Mouse (Mus musculus): ENCODE measurements around the gene Mapk6.
A peak's percentile ranks its signal among the peaks of the same experiment; 100 is the strongest.
"Not testable (repeated sequence)": the region's sequence is repeated elsewhere in the genome, so short reads cannot be mapped to it uniquely, and the experiment has no call there.

Gene Mapk6

DNA sequence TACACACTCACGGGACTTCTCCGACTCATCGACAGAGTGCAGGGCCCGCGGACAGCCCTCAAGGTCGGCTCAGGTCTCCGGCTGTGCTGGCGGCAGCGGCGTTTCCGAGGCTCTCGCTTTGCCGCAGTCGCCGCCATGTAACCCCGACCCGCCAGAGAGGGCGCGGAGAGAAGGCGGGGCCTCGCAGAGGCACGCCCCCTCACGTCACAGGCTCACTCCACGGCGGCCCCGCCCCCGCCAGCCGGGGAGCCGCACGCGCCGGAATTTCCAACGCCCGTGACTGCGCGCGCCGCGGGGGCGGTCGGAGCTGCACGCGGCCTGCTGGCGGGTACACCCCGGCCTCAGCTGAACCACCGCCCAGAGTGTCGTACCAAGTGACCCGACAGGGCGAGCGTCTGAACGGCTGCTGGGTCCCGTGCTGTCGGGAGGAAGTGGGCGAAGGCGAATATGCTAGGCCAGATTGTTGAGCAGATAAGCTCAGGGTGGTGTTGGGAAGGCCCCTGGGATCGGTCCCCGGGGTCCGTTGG, at the start of gene Mapk6:
TSS of gene Mapk6 (minus strand) at position 154 of the 527 bp plus-strand sequence.
- peak; percentile 96 for DNase-seq

GRCm38 (mm10) chr9:75455684-75456083, 45.9 kb upstream of the Mapk6 start:
- DNase-seq = no peak

DNA sequence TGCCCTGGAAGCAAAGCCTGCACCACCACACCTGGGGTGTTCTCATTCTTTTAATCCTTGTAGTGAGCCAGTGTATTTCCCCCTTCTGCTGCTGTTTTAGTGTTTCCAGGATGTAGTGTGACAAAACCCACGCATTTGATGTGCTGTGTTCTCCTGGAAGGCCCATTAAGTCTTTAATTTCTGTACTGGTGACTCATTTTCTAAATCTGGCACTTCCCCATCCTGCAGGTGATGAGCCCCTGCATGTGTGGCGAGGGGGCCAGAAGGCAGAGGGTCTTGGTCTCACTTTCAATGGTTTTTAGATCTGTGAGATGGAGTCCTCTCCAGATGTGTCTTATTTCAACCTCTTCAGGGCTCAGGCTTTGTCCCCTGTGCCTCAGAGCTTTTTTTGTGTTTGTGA, 44.2 kb upstream of the Mapk6 start:
- no peak for DNase-seq

- no peak for DNase-seq
Measured at GRCm38 (mm10) chr9:75448021-75448420, 38.2 kb upstream of the Mapk6 start.

- not testable (repeated sequence) for DNase-seq
Measured at GRCm38 (mm10) chr9:75446574-75446973, 36.8 kb upstream of the Mapk6 start.

DNA sequence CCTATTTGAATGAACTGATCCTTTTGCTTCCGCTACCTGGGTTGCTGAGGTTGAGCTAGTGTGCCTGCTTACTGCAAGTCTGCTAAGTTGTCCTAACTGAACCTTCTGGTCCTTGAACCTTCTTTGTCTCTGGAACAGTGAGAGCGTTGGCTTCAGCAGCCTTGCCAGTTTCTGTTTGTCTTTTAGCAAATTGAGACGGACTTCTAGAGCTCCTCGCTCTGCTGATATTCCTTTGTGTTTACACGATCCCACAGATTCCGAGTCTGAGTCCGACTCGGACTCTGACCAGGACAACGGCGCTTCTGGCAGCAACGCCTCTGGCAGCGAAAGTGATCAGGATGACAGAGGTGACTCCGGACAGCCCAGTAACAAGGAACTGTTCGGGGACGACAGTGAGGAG, 35.2 kb upstream of the Mapk6 start:
- DNase-seq = no peak

- no peak for DNase-seq
Measured at GRCm38 (mm10) chr9:75441691-75442131, 31.9 kb upstream of the Mapk6 start.

DNA sequence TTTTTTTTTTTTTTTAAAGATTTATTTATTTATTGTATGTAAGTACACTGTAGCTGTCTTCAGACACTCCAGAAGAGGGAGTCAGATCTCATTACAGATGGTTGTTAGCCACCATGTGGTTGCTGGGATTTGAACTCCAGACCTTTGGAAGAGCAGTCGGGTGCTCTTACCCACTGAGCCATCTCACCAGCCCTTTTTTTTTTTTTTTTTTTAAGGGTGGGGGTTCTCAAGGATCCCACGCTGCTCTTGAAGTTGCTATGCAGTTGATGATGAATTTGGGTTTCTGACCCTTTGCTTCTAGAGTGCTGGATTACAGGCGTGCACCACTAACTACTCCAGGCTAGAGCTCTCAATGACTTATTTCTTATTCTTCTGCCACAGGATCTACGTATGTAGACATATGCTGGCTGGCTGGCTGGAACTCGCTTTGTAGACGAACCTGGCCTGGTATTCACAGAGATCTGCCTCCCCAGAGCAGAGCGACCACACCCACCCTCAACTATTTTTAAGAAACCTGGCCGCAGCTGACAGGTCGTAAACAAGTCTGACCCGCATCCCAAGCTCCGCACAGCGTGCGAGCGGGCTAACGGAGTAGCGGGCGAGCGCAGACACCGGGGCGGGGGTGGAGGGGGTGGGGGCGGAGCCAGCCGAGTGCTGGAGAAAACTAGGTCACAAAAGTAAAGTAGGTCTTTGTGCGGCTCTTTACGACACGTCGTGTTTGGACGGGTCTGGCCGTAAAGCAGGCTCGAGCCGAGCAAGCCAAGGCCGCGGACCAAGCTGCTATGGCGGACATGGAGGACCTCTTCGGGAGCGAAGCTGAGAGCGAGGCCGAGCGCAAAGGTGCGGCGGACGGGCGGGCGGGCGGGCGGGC, 31.2 kb upstream of the Mapk6 start, which contains the start of gene Leo1:
TSS of gene Leo1 (plus strand) at position 729 of the 871 bp plus-strand sequence.
- DNase-seq = peak; percentile 92

DNA sequence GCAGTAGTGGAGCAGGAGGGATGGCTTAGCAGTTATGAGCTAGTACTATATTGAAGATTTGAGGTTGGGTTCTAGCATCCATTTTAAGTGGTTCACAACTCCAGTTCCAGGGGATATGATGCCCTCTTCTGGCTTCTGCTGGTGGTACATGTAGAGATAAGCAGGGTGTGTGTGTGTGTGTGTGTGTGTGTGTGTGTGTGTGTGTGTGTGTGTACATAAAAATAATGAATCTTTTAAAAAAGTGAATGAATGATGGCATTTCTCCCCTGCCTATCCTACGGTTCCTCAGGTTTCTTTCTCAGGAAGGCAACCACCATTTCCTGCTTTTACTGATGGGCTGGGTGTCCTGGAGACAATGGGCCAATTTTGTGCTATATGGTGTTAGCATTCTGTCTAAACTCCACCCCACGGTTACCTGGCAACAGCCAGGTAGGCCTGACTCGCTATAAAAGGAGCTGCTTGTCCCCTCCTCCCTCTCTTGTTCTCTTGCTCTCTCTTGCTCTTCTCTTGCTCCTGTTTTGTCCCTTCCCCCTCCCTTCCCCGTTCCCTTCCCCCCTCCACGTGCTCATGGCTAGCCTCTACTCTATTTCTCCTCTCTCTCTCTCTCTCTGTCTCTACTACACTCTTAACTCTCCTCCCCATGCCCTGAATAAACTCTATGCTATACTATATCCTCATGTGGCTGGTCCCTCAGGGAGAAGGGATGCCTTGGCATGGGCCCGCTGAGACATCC, 28.0 kb upstream of the Mapk6 start:
- peak; percentile 50 for DNase-seq

DNA sequence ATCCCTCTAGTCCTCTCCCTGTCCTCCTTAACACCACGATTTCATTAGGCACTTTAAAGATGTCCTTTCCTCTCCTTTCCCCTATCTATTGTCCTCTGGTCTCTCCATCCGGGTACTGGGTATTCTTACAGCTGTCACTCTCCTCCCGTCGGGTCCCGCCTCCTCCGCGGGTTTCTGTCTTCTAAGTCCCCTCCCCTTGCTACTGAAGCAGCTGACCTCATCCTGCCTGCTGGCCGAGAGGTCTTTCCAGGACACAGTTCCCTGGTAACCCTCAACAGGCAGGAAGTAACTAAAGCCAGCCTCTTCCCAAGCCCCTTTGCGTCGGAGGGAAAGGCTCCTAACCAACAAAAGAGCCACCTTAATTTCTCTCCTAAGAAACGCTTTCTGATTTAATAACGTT, 26.1 kb upstream of the Mapk6 start:
- DNase-seq = peak; percentile 56

- no peak for DNase-seq
Measured at GRCm38 (mm10) chr9:75435291-75435690, 25.5 kb upstream of the Mapk6 start.

GRCm38 (mm10) chr9:75434872-75435271, 25.1 kb upstream of the Mapk6 start:
- no peak for DNase-seq

DNA sequence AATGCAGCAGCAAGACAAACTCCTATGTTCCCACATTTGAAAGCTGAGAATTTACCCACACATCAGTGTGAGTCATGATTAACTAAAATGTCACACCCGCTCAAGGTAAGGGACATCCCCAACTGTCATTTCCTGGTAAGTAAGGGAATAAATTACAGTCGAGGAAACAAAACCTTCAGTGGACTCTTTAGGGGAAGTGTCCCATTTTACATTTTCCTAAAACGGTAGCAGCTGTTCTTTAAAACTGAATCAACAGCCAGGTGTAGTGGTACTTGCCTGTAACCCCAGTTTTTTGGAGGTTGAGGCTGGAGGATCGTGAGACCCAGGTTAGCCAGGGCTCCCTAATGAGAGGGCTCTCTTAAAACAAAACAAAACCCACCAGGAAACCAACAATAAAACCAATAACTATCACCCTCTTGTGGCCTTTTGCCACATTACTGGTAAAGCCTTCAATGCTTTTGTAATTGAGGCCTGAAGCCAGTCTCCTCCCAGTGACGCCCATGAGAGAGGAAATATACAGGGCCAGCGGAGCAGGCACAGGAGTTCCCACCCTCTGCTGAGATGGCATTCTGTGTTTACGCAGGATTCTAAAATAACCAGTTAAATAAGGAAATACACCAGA, 24.5 kb upstream of the Mapk6 start:
- peak; percentile 16 for DNase-seq

DNA sequence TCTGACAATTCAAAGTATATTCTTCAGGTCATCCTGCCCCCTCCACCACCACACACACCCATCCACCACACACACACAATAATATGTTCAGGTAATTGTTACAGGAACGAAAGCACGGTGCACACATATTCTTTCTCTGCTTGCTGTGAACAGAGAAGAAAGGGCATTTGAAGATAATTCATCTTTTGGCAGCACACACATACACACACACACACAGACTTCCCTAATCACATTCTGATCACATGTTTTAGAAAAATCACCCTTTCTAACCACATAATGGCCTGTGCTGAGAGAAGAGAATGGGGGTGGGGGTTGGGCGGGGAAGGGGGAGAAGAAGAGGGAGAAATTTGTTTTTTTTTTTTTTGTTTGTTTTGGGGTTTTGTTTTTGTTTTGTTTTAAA, 22.9 kb upstream of the Mapk6 start:
- no peak for DNase-seq

DNA sequence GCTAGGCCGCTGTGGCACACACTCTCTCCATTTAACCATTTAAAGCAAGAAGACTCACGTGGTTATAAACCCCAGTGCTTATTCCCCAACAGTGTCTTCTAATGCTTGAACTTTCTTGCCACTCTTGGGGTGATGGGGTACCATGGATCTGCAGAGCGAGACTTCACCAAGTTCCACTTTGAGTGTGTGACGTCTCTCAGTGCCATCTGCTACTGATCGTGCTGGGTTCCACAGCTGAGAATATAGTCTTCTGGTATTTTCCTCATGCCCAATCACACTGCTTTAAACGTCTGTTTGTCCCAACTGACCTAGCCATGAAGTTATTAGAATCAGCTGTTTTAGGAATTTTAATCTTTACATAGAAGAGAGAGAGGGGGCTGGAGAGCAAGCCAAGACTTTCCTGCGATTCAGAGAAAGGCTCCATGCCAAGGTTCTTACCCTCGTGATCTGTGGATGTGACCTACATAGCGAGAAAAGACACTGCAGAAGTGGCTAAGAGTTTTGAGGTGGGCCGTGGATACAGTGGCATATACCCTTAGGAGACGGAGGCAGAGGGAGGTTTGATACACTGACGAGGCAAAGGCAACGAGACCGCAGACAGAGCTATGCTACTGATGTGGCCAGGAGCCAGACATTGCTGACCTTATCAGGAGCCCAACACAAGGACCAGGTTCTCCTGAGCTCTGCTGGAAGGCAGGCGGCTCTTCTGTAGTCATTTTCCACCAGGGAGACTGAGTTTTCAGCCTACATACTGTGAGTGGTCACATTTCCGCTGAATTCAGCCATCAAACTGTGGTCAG, 21.2 kb upstream of the Mapk6 start:
- DNase-seq = peak; percentile 42

DNA sequence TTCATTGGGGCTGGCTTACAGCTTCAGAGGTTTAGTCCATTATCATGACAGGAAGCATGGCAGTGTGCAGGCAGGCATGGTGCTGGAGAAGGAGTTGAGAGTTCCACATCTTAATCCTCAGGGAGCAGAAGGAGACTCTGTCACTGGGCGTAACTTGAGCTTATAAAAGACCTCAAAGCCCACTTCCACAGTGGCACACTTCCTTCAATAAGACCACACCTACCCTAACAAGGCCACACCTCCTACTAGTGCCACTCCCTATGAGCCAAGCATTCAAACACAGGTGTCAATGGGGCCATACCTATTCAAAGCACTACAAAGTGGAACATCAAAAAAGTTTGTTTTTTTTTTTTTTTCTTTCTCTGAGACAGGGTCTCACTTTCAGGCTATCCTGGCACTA, 19.9 kb upstream of the Mapk6 start:
- DNase-seq = no peak

DNA sequence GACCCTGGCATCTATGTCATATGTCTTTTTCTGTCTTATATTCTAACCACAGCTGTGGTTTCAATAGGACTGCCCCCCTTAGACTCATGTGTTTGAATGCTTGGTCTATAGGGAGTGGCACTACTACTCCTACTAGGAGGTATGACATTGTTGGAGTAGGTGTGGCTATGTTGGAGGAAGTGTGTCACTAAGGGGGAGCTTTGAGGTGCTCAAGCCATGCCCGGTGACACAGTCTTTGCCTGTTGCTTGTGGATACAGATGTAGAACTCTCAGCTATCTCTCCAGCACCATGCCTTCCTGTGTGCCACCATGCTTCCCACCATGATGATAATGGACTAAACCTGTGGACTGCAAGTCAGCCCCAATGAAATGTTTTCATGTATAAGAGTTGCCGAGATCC, 19.2 kb upstream of the Mapk6 start:
- DNase-seq = no peak

DNA sequence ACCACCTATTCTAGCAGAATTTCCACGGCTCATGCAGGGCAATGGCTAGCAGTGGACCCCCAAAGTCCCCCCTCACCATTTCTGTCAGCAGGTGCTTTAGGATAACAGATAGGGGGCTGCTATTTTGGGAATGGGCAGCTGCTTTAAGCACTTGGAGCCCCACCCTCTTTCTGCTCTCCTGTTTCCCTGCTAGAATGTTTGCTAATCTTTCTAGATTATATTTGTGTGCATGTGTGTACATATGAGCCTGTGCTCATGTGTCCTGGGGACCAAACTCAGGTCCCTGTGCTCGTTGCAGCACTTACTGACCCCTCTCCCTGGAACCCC, 18.4 kb upstream of the Mapk6 start:
- DNase-seq = no peak

DNA sequence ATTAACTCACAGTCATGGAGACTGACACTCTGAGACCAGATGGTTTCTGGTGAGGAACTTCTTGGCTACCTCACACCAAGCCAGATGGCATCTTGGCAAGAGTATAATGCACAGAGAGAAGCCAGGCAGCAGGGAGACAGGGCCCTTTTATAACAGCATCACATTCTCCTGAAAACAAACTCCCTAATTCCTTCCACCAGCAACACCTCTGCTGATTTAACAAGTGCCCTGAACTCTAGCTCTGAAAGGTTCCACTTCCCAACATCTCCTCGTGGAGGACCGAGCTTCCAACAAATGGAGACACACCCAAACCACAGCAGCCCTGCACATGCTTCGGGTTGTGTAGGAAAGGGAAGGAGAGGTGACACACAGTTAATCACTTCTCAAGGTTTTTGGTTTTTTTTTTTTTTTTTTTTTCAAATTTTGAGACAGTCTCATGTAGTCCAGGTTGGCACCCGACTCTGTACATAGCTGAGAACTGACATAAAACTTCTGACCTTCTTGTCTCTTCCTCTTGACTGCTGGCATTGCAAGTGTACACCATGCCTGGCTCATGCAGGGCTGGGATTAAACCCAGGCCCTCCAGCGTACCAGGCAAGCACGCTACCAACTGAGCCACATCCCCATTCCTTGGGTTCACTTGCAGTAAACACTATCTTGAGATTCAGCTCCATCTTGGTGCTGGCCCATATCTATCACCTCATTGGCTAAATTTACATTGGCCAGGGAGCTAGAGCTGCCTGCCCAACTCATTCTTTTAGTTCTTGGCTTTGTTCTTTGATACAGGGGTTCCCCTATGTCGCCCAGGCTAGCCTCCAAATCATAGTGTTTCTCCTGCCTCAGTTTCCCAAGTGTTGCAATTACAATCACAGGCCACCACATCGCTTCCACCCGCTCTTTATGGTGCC, 17.8 kb upstream of the Mapk6 start:
- DNase-seq = no peak

DNA sequence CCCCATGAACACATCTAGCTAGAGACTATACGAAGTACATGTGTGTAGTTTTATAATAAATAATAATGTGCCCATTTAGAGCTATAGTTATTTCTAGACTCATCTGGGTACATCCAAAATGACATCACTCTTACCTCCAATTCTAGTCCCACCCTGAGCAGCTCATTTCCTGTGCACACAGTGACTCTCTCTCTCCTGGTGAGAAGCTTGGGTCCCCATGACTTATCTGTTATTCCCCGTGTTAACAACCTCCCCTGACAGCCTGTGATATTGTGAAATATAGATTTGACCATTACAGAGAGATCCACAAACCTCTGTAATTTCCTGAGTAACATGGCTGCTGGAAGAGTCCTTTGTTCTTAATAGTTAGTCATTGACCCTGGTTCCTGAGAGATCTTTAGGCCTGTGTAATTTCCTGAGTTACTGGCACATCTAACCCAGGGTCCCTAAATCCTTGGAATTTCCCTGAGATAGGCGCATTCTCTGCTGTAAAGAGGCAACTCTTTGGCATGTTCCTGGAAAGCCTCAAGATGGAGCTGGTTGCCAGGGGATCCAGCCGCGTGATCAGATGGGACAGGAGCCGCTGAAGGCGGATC, 16.1 kb upstream of the Mapk6 start:
- DNase-seq = no peak
